In the genomic region with DNA sequence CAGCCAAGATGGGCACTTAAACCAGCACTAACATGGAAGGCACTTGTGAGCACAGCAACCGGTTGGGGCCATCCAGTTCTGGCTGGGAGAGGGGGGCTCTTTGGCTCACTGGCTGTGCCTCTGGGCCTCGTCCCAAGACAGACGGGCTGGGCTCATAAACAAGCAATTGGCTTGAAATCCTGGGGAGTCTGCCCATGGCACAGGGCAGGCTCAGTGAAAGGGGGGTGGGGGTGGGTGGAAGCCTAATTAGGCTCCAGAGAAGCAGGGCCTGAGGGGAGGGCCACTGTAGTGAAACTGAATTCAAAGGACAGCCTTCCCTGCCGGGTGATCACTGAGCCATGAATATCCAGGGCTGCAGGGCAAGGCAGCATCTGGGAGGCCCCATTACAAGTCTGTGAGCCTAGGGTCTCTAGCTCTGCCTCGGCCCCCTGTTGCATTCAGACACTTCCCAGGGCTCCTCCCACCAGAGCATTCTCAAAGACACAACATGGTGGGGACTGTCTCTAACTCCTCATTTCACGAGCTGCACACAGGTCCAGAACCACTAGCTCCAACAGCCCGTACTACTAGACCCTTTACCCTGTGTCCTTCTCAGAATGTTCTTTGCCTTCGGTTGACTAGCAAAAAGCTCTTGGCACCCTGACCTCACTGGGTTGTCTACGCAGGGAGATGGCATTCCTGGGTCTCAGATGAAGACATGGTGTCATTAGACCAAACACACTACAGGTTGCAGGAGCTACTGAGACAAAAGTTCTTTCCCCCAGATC, we compare ENCODE assay signal across 8 mouse cellular contexts. TPM values are rescaled to one million over a fixed set of nuclear protein-coding genes. Genes with fewer than 3 reads are reported as not detected.
DNase-seq lines count a peak whose midpoint lies in the region; ATAC-seq lines count a peak whose summit lies in the region.

No protein-coding gene starts in this region.

- ATAC-seq in heart, embryonic 11.5 days (replicated peaks; ENCODE audit: insufficient number of reproducible peaks, low FRiP score, low TSS enrichment) = no peak
- ATAC-seq in hindbrain, embryonic 12.5 days (ENCODE audit: low FRiP score) = peak; percentile 86
- ATAC-seq in limb, embryonic 11.5 days (ENCODE audit: insufficient number of reproducible peaks, low FRiP score, low TSS enrichment, low read depth) = peak; percentile 66
- ATAC-seq in neural tube, embryonic 14.5 days (ENCODE audit: low read depth) = peak; percentile 82
- no peak for ATAC-seq in CD4-positive, CD25-positive, alpha-beta regulatory T cell, adult 4 months
- ATAC-seq in activated CD4-positive, CD25-positive, alpha-beta regulatory T cell, adult 4 months = no peak

- no peaks in the 10 kb centered on the region for H3K9me3 ChIP-seq in heart, embryonic 11.5 days (replicated peaks; ENCODE audit: control insufficient read depth, low read length)
- no peaks in the 10 kb centered on the region for H3K9me3 ChIP-seq in hindbrain, embryonic 12.5 days (replicated peaks)
- H3K9me3 ChIP-seq in limb, embryonic 11.5 days (ENCODE audit: control insufficient read depth, low read length) = no peaks in the 10 kb centered on the region
- no peaks in the 10 kb centered on the region for H3K9me3 ChIP-seq in neural tube, embryonic 14.5 days (ENCODE audit: control insufficient read depth, low read length)

- 54% methylated on average over 9 of the region's 9 CpGs for WGBS in heart, embryonic 11.5 days (ENCODE audit: insufficient replicate concordance)
- 14% methylated on average over 9 of the region's 9 CpGs for WGBS in hindbrain, embryonic 12.5 days
- WGBS in limb, embryonic 11.5 days = 29% methylated on average over 9 of the region's 9 CpGs
- WGBS in neural tube, embryonic 14.5 days = 13% methylated on average over 9 of the region's 9 CpGs

- no peaks in the 10 kb centered on the region for H3K36me3 ChIP-seq in heart, embryonic 11.5 days (ENCODE audit: control insufficient read depth, insufficient read depth, low read length)
- H3K36me3 ChIP-seq in hindbrain, embryonic 12.5 days = no peaks in the 10 kb centered on the region
- H3K36me3 ChIP-seq in limb, embryonic 11.5 days (ENCODE audit: control insufficient read depth, insufficient read depth, low read length) = no peaks in the 10 kb centered on the region
- no peaks in the 10 kb centered on the region for H3K36me3 ChIP-seq in neural tube, embryonic 14.5 days (ENCODE audit: control insufficient read depth, insufficient read depth, low read length)

- H3K27me3 ChIP-seq in heart, embryonic 11.5 days (ENCODE audit: control insufficient read depth, insufficient read depth, low read length) = no peaks in the 10 kb centered on the region
- no peaks in the 10 kb centered on the region for H3K27me3 ChIP-seq in hindbrain, embryonic 12.5 days
- no peaks in the 10 kb centered on the region for H3K27me3 ChIP-seq in limb, embryonic 11.5 days (ENCODE audit: control insufficient read depth, insufficient read depth, low read length)
- no peaks in the 10 kb centered on the region for H3K27me3 ChIP-seq in neural tube, embryonic 14.5 days (ENCODE audit: control insufficient read depth, insufficient read depth, low read length)

- H3K4me3 ChIP-seq in heart, embryonic 11.5 days (ENCODE audit: low read depth, low read length) = no peak overlapping the region
- no peak overlapping the region for H3K4me3 ChIP-seq in hindbrain, embryonic 12.5 days
- no peak overlapping the region for H3K4me3 ChIP-seq in limb, embryonic 11.5 days (ENCODE audit: low read depth, low read length)
- no peak overlapping the region for H3K4me3 ChIP-seq in neural tube, embryonic 14.5 days (ENCODE audit: low read depth, low read length)

- H3K27ac ChIP-seq in heart, embryonic 11.5 days (ENCODE audit: low read depth, low read length) = no peak overlapping the region
- peak overlapping the region; percentile 89 for H3K27ac ChIP-seq in hindbrain, embryonic 12.5 days
- H3K27ac ChIP-seq in limb, embryonic 11.5 days (replicated peaks; ENCODE audit: low read depth, low read length) = peak overlapping the region; percentile 65; the same call in 1 of the 2 replicates
- peak overlapping the region; percentile 68 for H3K27ac ChIP-seq in neural tube, embryonic 14.5 days (ENCODE audit: low read depth, low read length)

- peaks cover 28% of the 10 kb centered on the region for H3K4me1 ChIP-seq in heart, embryonic 11.5 days (ENCODE audit: control insufficient read depth, insufficient read depth, low read length)
- H3K4me1 ChIP-seq in hindbrain, embryonic 12.5 days = peaks cover 51% of the 10 kb centered on the region
- peaks cover 27% of the 10 kb centered on the region for H3K4me1 ChIP-seq in limb, embryonic 11.5 days (ENCODE audit: control insufficient read depth, insufficient read depth, low read length)
- H3K4me1 ChIP-seq in neural tube, embryonic 14.5 days (ENCODE audit: control insufficient read depth, insufficient read depth, low read length) = peaks cover 24% of the 10 kb centered on the region

- no peak for DNase-seq in heart, adult 9 months (ENCODE audit: low spot score in 2 of 2)
- DNase-seq in cerebellum, postnatal 14 days = peak; percentile 64 to 70
- DNase-seq in limb, embryonic 11.5 days (ENCODE audit: low spot score) = peak; percentile 63

- H3K4me2 ChIP-seq in heart, embryonic 11.5 days = no peak overlapping the region
- peak overlapping the region; percentile 39 for H3K4me2 ChIP-seq in hindbrain, embryonic 12.5 days (replicated peaks)
- H3K4me2 ChIP-seq in limb, embryonic 11.5 days (ENCODE audit: low read depth, severe bottlenecking) = no peak overlapping the region
- H3K4me2 ChIP-seq in neural tube, embryonic 14.5 days (ENCODE audit: low read depth, low read length) = no peak overlapping the region

- 0 out of 2 replicates have a peak overlapping the region, but pooled peaks have one; percentile 4 for H3K9ac ChIP-seq in heart, embryonic 11.5 days (ENCODE audit: low read depth, low read length)
- no peak overlapping the region for H3K9ac ChIP-seq in hindbrain, embryonic 12.5 days
- no peak overlapping the region for H3K9ac ChIP-seq in limb, embryonic 11.5 days (ENCODE audit: low read length)
- H3K9ac ChIP-seq in neural tube, embryonic 14.5 days (replicated peaks; ENCODE audit: low read depth, low read length) = no peak overlapping the region

RNA-seq across cellular contexts. Expression of a gene that starts 40.5 kb away (rescaled TPM):
- 23.6 and 27.7 TPM in 2 replicates for polyA plus RNA-seq in heart, embryonic 11.5 days (2014; fragmentation: Nextera tagmentation; extraction: Ambion mirVana)
- polyA plus RNA-seq in hindbrain, embryonic 12.5 days (2016; fragmentation: Nextera tagmentation; extraction: Ambion mirVana) = 142 and 180 TPM in 2 replicates
- polyA plus RNA-seq in limb, embryonic 11.5 days (2014; fragmentation: Nextera tagmentation; extraction: Ambion mirVana) = 32.3 and 41.2 TPM in 2 replicates
- 82.7 and 114 TPM in 2 replicates for polyA plus RNA-seq in neural tube, embryonic 14.5 days (2014; fragmentation: Nextera tagmentation; extraction: Ambion mirVana)
- 10 to 100 TPM; 48.6 to 70.7 TPM for polyA plus RNA-seq in CD4-positive, CD25-positive, alpha-beta regulatory T cell, adult 4 months (2017; shearing (Covaris generic))
- 10 to 100 TPM; 70.9 to 73.5 TPM for polyA plus RNA-seq in activated CD4-positive, CD25-positive, alpha-beta regulatory T cell, adult 4 months (2017; shearing (Covaris generic))

Comparison
In these comparisons a context has a peak if more than half of its experiments do, and no peak if none do; other contexts are left out.
1. ATAC-seq: peak in hindbrain, embryonic 12.5 days (single experiment), limb, embryonic 11.5 days (single experiment) and neural tube, embryonic 14.5 days (single experiment); none in heart, embryonic 11.5 days (single experiment), CD4-positive, CD25-positive, alpha-beta regulatory T cell, adult 4 months (single experiment) and activated CD4-positive, CD25-positive, alpha-beta regulatory T cell, adult 4 months (single experiment).
2. DNase-seq: peak in cerebellum, postnatal 14 days (2 of 2) and limb, embryonic 11.5 days (single experiment); none in heart, adult 9 months (0 of 2).